Mouse (Mus musculus) G1E (cell line): Measurements from ENCODE around the gene Mtrf1l. TPM values are rescaled to one million over a fixed set of nuclear protein-coding genes. Genes with fewer than 3 reads are reported as not detected.

Experiments used
- ATAC-seq: 2 replicates; pipeline ENCODE4 v1.8.0; 2016; ENCODE audit warnings: mild to moderate bottlenecking; ENCODE audit not compliant: insufficient number of reproducible peaks, poor library complexity, low FRiP score, severe bottlenecking; ENCODE audit errors: extremely low read depth
- DNase-seq: peaks from one replicate; pipeline ENCODE4 v3.0.0; 2012; ENCODE audit warnings: low spot score
- H3K27me3 ChIP-seq: 2 replicates; pipeline ENCODE4 v1.6.1; 2012; ENCODE audit warnings: mild to moderate bottlenecking, low read length, inconsistent platforms; ENCODE audit not compliant: insufficient read depth
- H3K36me3 ChIP-seq: replicated peaks from 2 replicates; pipeline ENCODE3; 2012; ENCODE audit warnings: mild to moderate bottlenecking, inconsistent platforms
- H3K4me1 ChIP-seq: 2 replicates; pipeline ENCODE4 v1.6.1; 2012; ENCODE audit warnings: low read depth, low read length, inconsistent platforms, mixed read lengths; ENCODE audit not compliant: insufficient read depth
- H3K4me3 ChIP-seq: 2 replicates; pipeline ENCODE4 v1.5.1; 2012; ENCODE audit warnings: low read depth, mild to moderate bottlenecking, inconsistent platforms, low read length, moderate library complexity, mixed read lengths
- H3K9me3 ChIP-seq: replicated peaks from 2 replicates; pipeline ENCODE4 v1.6.1; 2012; ENCODE audit warnings: inconsistent platforms
- CTCF ChIP-seq: IDR thresholded peaks from 2 replicates; pipeline ENCODE4 v1.5.1; 2012; ENCODE audit warnings: low read depth, low read length, inconsistent platforms, mixed read lengths
- GATA1 ChIP-seq: IDR thresholded peaks from 2 replicates; pipeline ENCODE4 v1.6.1; 2012; ENCODE audit warnings: borderline replicate concordance, low read length, inconsistent platforms, mixed read lengths
- GATA2 ChIP-seq: IDR thresholded peaks from 2 replicates; pipeline ENCODE4 v1.6.1; 2012; ENCODE audit warnings: low read depth, low read length, inconsistent platforms, borderline replicate concordance
- POLR2AphosphoS5 ChIP-seq: IDR thresholded peaks from 2 replicates; pipeline ENCODE4 v1.6.1; 2012; ENCODE audit warnings: low read depth, low read length, inconsistent platforms; ENCODE audit not compliant: insufficient replicate concordance
- TAL1 ChIP-seq: conservative IDR thresholded peaks from 2 replicates; pipeline ENCODE4 v1.6.1; 2012; ENCODE audit warnings: low read depth, low read length, inconsistent platforms, mixed read lengths
- polyA plus RNA-seq: library from polyadenylated mRNA; stranded (reverse); fragments of >175 nt; gene quantifications from 2 replicates; pipeline ENCODE4 v1.2.3, GENCODE M21; 2012
- total RNA-seq, 2 experiments: library from RNA; stranded (forward) in 1 of 2; stranded (reverse) in 1 of 2; fragments of 200-1000 nt in 1 of 2; fragments of >200 nt in 1 of 2; fragmentation: Nextera tagmentation in 1 of 2; gene quantifications; 2 replicates each; pipeline ENCODE4 v1.2.3; 2014 to 2017

The Mtrf1l gene
- total and polyA plus RNA-seq, 3 experiments = 5.9 to 32.1 (median 13.7) TPM

DNA sequence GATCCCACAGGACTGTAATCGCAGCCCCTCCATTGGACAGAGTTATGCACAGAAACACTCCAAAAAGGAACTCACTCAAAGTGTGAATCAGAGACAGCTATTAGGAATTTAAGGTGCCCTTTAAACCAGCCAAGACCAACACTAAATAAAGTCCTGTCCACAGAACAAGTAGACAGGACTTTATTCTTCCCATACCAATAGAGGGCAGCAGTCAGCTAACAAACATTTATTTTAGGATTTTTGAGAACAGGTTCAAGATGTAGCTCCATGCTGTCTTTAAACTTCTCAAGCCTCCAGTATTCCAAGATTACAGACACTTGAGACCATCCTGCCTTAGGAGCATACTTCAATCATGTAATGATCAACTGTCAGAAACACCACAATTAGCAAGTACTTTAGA lies 23.2 kb downstream of the Mtrf1l start:
- Histone ChIP-seq H3K9me3 (no peaks in the 10 kb centered on the region), H3K36me3 (peaks cover 51% of the 10 kb centered on the region), H3K27me3 (no peaks in the 10 kb centered on the region), H3K4me3 (no peak overlapping the region), H3K4me1 (peaks cover 26% of the 10 kb centered on the region)
- ATAC-seq = no peak
- TF ChIP-seq GATA1 (no peak), POLR2AphosphoS5 (no peak), CTCF (no peak), GATA2 (no peak), TAL1 (no peak)
- DNase-seq = no peak

- peaks cover 51% of the 10 kb centered on the region for H3K36me3 ChIP-seq
- no peak for ATAC-seq
Observed at GRCm38 (mm10) chr10:5798069-5798468, 25.6 kb downstream of the Mtrf1l start.

GRCm38 (mm10) chr10:5790657-5791056 lies 33.1 kb downstream of the Mtrf1l start:
- Histone ChIP-seq H3K36me3 (no peaks in the 10 kb centered on the region), H3K27me3 (peaks cover 20% of the 10 kb centered on the region), H3K4me1 (no peaks in the 10 kb centered on the region), H3K9me3 (no peaks in the 10 kb centered on the region), H3K4me3 (no peak overlapping the region)
- DNase-seq (no peak), ATAC-seq (no peak)
- no peak for TF ChIP-seq GATA1
- no peak for TF ChIP-seq POLR2AphosphoS5
- no peak for TF ChIP-seq GATA2
- TF ChIP-seq CTCF = no peak
- TF ChIP-seq TAL1 = no peak

More at GRCm38 (mm10) chr10:5798069-5798468, 25.6 kb downstream of the Mtrf1l start:
- H3K4me3 ChIP-seq = no peak overlapping the region
- H3K27me3 ChIP-seq = peaks cover 4% of the 10 kb centered on the region
- H3K9me3 ChIP-seq = no peaks in the 10 kb centered on the region
- TF ChIP-seq POLR2AphosphoS5 (no peak; the same call in 1 of the 2 replicates), TAL1 (no peak), GATA2 (no peak), GATA1 (no peak)
- peaks cover 26% of the 10 kb centered on the region for H3K4me1 ChIP-seq
- DNase-seq = no peak

DNA sequence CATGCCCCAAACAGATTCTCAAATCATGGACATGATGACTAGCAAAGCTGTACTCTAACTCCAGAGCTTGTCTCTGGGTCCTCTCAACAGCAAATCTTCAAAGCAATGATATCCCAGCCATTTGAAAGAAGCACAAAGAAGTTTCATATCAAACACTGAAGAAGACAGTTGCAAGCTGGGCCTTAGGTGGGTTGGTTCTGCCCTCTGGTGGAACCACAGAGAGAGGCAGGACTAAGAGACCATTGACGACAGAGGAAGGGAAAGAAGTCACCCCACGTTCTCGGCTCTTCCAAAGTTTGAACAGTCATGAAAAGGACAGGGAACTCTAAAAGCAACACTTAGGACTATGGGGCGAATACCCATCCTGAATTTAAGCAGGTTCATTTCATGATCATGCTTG lies 36.8 kb downstream of the Mtrf1l start:
- DNase-seq = no peak
- no peak overlapping the region for H3K4me3 ChIP-seq
- 0 out of 2 replicates have a peak, but pooled peaks have one; percentile 49 for ATAC-seq

More for the DNA sequence above, 36.8 kb downstream of the Mtrf1l start:
- no peaks in the 10 kb centered on the region for H3K4me1 ChIP-seq
- H3K9me3 ChIP-seq = no peaks in the 10 kb centered on the region
- H3K36me3 ChIP-seq = no peaks in the 10 kb centered on the region
- H3K27me3 ChIP-seq = peaks cover 17% of the 10 kb centered on the region
- no peak for TF ChIP-seq GATA2
- peak; percentile 27; the same call in 1 of the 2 replicates for TF ChIP-seq CTCF

Other genes starting within 250 kb of the Mtrf1l start
- 5.6 and 5.9 TPM in 2 replicates for gene Myct1, start 230.1 kb downstream of the Mtrf1l start, total RNA-seq (2014; fragmentation: Nextera tagmentation)
- gene Myct1, start 230.1 kb downstream of the Mtrf1l start, total RNA-seq (2017) = 2.4 and 2.9 TPM in 2 replicates
- 2.5 and 3.0 TPM in 2 replicates for gene Myct1, start 230.1 kb downstream of the Mtrf1l start, polyA plus RNA-seq
- not detected in 2 replicates for gene Vip, start 184.7 kb downstream of the Mtrf1l start, total RNA-seq (2014; fragmentation: Nextera tagmentation)
- 0.49 TPM in 1 of 2 replicates, not detected in the other for gene Vip, start 184.7 kb downstream of the Mtrf1l start, total RNA-seq (2017)
- not detected in 2 replicates for gene Vip, start 184.7 kb downstream of the Mtrf1l start, polyA plus RNA-seq
- gene Fbxo5, start 18.3 kb downstream of the Mtrf1l start, total RNA-seq (2014; fragmentation: Nextera tagmentation) = 122 and 159 TPM in 2 replicates
- 78.8 and 83.1 TPM in 2 replicates for gene Fbxo5, start 18.3 kb downstream of the Mtrf1l start, total RNA-seq (2017)
- gene Fbxo5, start 18.3 kb downstream of the Mtrf1l start, polyA plus RNA-seq = 5.8 and 11.0 TPM in 2 replicates
- gene Rgs17, start 98.5 kb upstream of the Mtrf1l start, total RNA-seq (2014; fragmentation: Nextera tagmentation) = not detected in 2 replicates
- gene Rgs17, start 98.5 kb upstream of the Mtrf1l start, total RNA-seq (2017) = under 0.01 and 0.05 TPM in 2 replicates
- not detected in 2 replicates for gene Rgs17, start 98.5 kb upstream of the Mtrf1l start, polyA plus RNA-seq